In the genomic region with DNA sequence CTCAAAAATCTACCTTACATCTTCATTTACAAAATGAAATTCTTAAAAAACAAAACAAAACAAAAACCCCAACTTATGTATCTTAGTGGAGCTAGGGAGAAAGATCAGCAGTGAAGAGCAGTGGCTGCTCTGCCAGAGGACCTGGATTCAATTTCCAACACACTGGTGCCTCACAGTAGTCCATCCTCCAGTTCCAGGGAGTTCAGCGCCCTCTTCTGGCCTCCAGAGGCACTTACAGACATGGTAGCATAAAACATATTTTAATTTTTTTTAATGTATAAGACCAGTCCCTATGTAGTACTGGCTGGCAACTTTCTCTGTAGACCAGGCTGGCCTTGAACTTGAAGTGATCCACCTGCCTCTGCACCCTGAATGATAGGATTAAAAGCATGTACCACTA, we compare ENCODE assay signal across 10 mouse cellular contexts. TPM values are rescaled to one million over a fixed set of nuclear protein-coding genes. Genes with fewer than 3 reads are reported as not detected.
DNase-seq lines count a peak whose midpoint lies in the region; TF ChIP-seq lines count a peak whose summit lies in the region.
"Had no signal": no experiment of that assay in that cellular context is flagged by ENCODE, and none has a peak within 500 bp of the region (broad histone marks: within the 10 kb centered on the region; RNA-seq: fewer than 3 reads in every experiment).

No protein-coding gene starts in this region.

- DNase-seq in adrenal gland, adult (ENCODE audit: inconsistent age in 2 of 2, low spot score in 1 of 2), result peak; percentile 47 to 67
- no peak for DNase-seq in adrenal gland, postnatal 25 days
- no peak for DNase-seq in lung, adult 2 months
- no peak for DNase-seq in lung, adult 18-20 months
- DNase-seq in embryo, embryonic 10.5 days (ENCODE audit: low spot score), result peak; percentile 64
- peak; percentile 58 for DNase-seq in mesoderm, embryonic 11.5 days (ENCODE audit: low read depth, low spot score)
- no peak for DNase-seq in frontal cortex, postnatal 36 days (ENCODE audit: low spot score in 2 of 2)
- no peak for DNase-seq in frontal cortex, postnatal 14 days (ENCODE audit: low spot score in 2 of 2)

- peak; percentile 55; the same call in 1 of the 2 replicates for TF ChIP-seq CTCF in lung, adult 2 months (IDR thresholded peaks at IDR 0.05; ENCODE audit: insufficient read depth, low read length)

- WGBS in lung, adult 2 months, result 50% methylated on average over 1 of the region's 1 CpGs

- H3K4me3 ChIP-seq in lung, adult 2 months (replicated peaks; ENCODE audit: extremely low read depth, low read depth, low read length), result no peak overlapping the region
- H3K4me3 ChIP-seq: embryonic facial prominence, embryonic 15.5 days; megakaryocyte, embryonic 14.5 days had no signal

- no peak for TF ChIP-seq POLR2A in lung, adult 2 months (IDR thresholded peaks at IDR 0.05; ENCODE audit: borderline replicate concordance, extremely low read depth, low read depth, low read length)

- H3K4me1 ChIP-seq in lung, adult 2 months (ENCODE audit: control insufficient read depth, insufficient read depth, low read length), result peaks cover 13% of the 10 kb centered on the region; the same call in 1 of the 2 replicates

RNA-seq across cellular contexts. Expression of gene Traf4, which starts 14.2 kb away (rescaled TPM):
- total RNA-seq in adrenal gland, postnatal 25 days (2021), result 35.6 and 42.3 TPM in 2 replicates
- polyA plus RNA-seq in lung, adult 2 months (2012; rRNA removed), result 37.0 and 42.8 TPM in 2 replicates

RNA-seq across cellular contexts. Expression of gene Nek8, which starts 25.3 kb away (rescaled TPM):
- 15.7 and 17.6 TPM in 2 replicates for total RNA-seq in adrenal gland, postnatal 25 days (2021)
- polyA plus RNA-seq in lung, adult 2 months (2012; rRNA removed), result 16.1 and 18.9 TPM in 2 replicates

RNA-seq across cellular contexts. Expression of gene Tlcd1, which starts 25.4 kb away (rescaled TPM):
- total RNA-seq in adrenal gland, postnatal 25 days (2021), result 73.0 and 107 TPM in 2 replicates
- 38.0 and 44.2 TPM in 2 replicates for polyA plus RNA-seq in lung, adult 2 months (2012; rRNA removed)

RNA-seq across cellular contexts. Expression of gene Rpl23a, which starts 32.2 kb away (rescaled TPM):
- total RNA-seq in adrenal gland, postnatal 25 days (2021), result 1,910 and 2,113 TPM in 2 replicates
- 103 and 212 TPM in 2 replicates for polyA plus RNA-seq in lung, adult 2 months (2012; rRNA removed)

RNA-seq across cellular contexts. Expression of gene Rab34, which starts 37.1 kb away (rescaled TPM):
- 90.8 and 97.4 TPM in 2 replicates for total RNA-seq in adrenal gland, postnatal 25 days (2021)
- 45.4 and 59.2 TPM in 2 replicates for polyA plus RNA-seq in lung, adult 2 months (2012; rRNA removed)

Comparison
In these comparisons a context has a peak if more than half of its experiments do, and no peak if none do; other contexts are left out.
1. DNase-seq: peak in adrenal gland, adult (2 of 2), embryo, embryonic 10.5 days (single experiment) and mesoderm, embryonic 11.5 days (single experiment); none in adrenal gland, postnatal 25 days (single experiment), lung, adult 2 months (single experiment), lung, adult 18-20 months (0 of 2), frontal cortex, postnatal 36 days (0 of 2) and frontal cortex, postnatal 14 days (0 of 2).